Mouse (Mus musculus) G1E (cell line): ENCODE measurements around the gene Trmt112. TPM values are rescaled to one million over a fixed set of nuclear protein-coding genes. Genes with fewer than 3 reads are reported as not detected.
"Not testable (repeated sequence)": the region's sequence is repeated elsewhere in the genome, so short reads cannot be mapped to it uniquely, and the experiment has no call there.

ENCODE experiments used
- ATAC-seq: 2 replicates; pipeline ENCODE4 v1.8.0; 2016; ENCODE audit warnings: mild to moderate bottlenecking; ENCODE audit not compliant: insufficient number of reproducible peaks, poor library complexity, low FRiP score, severe bottlenecking; ENCODE audit errors: extremely low read depth
- DNase-seq: peaks from one replicate; pipeline ENCODE4 v3.0.0; 2012; ENCODE audit warnings: low spot score
- H3K27me3 ChIP-seq: 2 replicates; pipeline ENCODE4 v1.6.1; 2012; ENCODE audit warnings: mild to moderate bottlenecking, low read length, inconsistent platforms; ENCODE audit not compliant: insufficient read depth
- H3K36me3 ChIP-seq: replicated peaks from 2 replicates; pipeline ENCODE3; 2012; ENCODE audit warnings: mild to moderate bottlenecking, inconsistent platforms
- H3K4me1 ChIP-seq: 2 replicates; pipeline ENCODE4 v1.6.1; 2012; ENCODE audit warnings: low read depth, low read length, inconsistent platforms, mixed read lengths; ENCODE audit not compliant: insufficient read depth
- H3K4me3 ChIP-seq: 2 replicates; pipeline ENCODE4 v1.5.1; 2012; ENCODE audit warnings: low read depth, mild to moderate bottlenecking, inconsistent platforms, low read length, moderate library complexity, mixed read lengths
- H3K9me3 ChIP-seq: replicated peaks from 2 replicates; pipeline ENCODE4 v1.6.1; 2012; ENCODE audit warnings: inconsistent platforms
- CTCF ChIP-seq: IDR thresholded peaks from 2 replicates; pipeline ENCODE4 v1.5.1; 2012; ENCODE audit warnings: low read depth, low read length, inconsistent platforms, mixed read lengths
- GATA1 ChIP-seq: IDR thresholded peaks from 2 replicates; pipeline ENCODE4 v1.6.1; 2012; ENCODE audit warnings: borderline replicate concordance, low read length, inconsistent platforms, mixed read lengths
- GATA2 ChIP-seq: IDR thresholded peaks from 2 replicates; pipeline ENCODE4 v1.6.1; 2012; ENCODE audit warnings: low read depth, low read length, inconsistent platforms, borderline replicate concordance
- POLR2AphosphoS5 ChIP-seq: IDR thresholded peaks from 2 replicates; pipeline ENCODE4 v1.6.1; 2012; ENCODE audit warnings: low read depth, low read length, inconsistent platforms; ENCODE audit not compliant: insufficient replicate concordance
- TAL1 ChIP-seq: conservative IDR thresholded peaks from 2 replicates; pipeline ENCODE4 v1.6.1; 2012; ENCODE audit warnings: low read depth, low read length, inconsistent platforms, mixed read lengths
- polyA plus RNA-seq: library from polyadenylated mRNA; stranded (reverse); fragments of >175 nt; gene quantifications from 2 replicates; pipeline ENCODE4 v1.2.3, GENCODE M21; 2012
- total RNA-seq, 2 experiments: library from RNA; stranded (forward) in 1 of 2; stranded (reverse) in 1 of 2; fragments of 200-1000 nt in 1 of 2; fragments of >200 nt in 1 of 2; fragmentation: Nextera tagmentation in 1 of 2; gene quantifications; 2 replicates each; pipeline ENCODE4 v1.2.3; 2014 to 2017

The Trmt112 gene
- total and polyA plus RNA-seq, 3 experiments = 191 to 286 (median 261) TPM

- Histone ChIP-seq H3K27me3 (peaks cover 3% of the 10 kb centered on the region), H3K36me3 (peaks cover 2% of the 10 kb centered on the region), H3K4me1 (peaks cover 15% of the 10 kb centered on the region), H3K9me3 (peaks cover 6% of the 10 kb centered on the region), H3K4me3 (no peak overlapping the region)
- DNase-seq (no peak), ATAC-seq (no peak)
- no peak for TF ChIP-seq GATA2
- no peak for TF ChIP-seq CTCF
- no peak for TF ChIP-seq TAL1
- no peak for TF ChIP-seq POLR2AphosphoS5
- no peak for TF ChIP-seq GATA1
These were observed 15.6 kb upstream of the Trmt112 start for GRCm38 (mm10) chr19:6893731-6894451.

DNA sequence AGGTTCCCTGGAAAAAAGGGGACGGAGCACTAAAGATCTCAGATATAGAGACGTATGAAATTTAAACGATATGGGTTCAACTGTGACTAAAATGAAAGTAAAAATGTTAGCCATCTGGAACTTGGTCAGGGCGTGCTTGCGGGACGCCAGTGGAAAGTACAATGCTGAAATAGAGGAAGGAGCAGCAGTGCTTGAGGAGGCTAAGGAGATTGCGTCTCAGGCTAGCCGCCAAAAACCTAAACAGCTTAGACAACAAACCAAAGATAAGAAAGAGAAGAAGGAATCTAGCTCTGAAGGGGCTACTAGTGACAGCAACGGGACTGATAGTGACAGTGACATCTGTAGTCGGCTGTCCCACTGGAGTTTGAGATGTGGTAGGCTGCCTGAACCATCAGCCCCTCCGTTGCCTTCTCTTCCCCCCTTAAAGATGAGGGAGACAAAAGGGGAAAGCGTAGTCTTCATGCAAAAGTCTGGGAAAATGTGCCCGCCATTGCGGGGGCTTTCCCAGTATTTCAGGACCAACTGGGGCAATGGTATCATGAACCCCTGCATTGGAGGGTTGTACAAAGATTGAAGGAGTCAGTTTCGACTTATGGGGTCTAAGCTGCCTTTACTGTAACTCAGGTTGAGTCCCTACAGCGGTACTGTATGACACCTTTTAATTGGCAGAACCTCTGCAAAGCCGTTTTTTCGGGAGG lies 13.7 kb upstream of the Trmt112 start:
- not testable (repeated sequence) for H3K27me3 ChIP-seq, H3K4me3 ChIP-seq, DNase-seq, ATAC-seq, H3K36me3 ChIP-seq
- H3K9me3 ChIP-seq = peaks cover 17% of the 10 kb centered on the region
- H3K4me1 ChIP-seq = peaks cover 14% of the 10 kb centered on the region

- Histone ChIP-seq H3K27me3 (peaks cover 3% of the 10 kb centered on the region; the same call in 1 of the 2 replicates), H3K4me3 (no peak overlapping the region), H3K4me1 (0 out of 2 replicates have a peak, but pooled peaks cover 3% of the 10 kb centered on the region), H3K36me3 (peaks cover 9% of the 10 kb centered on the region), H3K9me3 (peaks cover 17% of the 10 kb centered on the region)
- ATAC-seq = no peak
- TF ChIP-seq GATA1 (no peak), POLR2AphosphoS5 (no peak), GATA2 (no peak)
- DNase-seq = no peak
These were observed 9.9 kb upstream of the Trmt112 start for GRCm38 (mm10) chr19:6899641-6900040.

- 0 out of 2 replicates have a peak, but pooled peaks cover 3% of the 10 kb centered on the region for H3K27me3 ChIP-seq
- H3K36me3 ChIP-seq = peaks cover 43% of the 10 kb centered on the region
- ATAC-seq = no peak
- H3K4me1 ChIP-seq = peaks cover 17% of the 10 kb centered on the region
- no peak overlapping the region for H3K4me3 ChIP-seq
- TF ChIP-seq POLR2AphosphoS5 (no peak), GATA2 (no peak), TAL1 (no peak), GATA1 (no peak), CTCF (no peak)
- DNase-seq = no peak
- peaks cover 11% of the 10 kb centered on the region for H3K9me3 ChIP-seq
These were observed 6.5 kb upstream of the Trmt112 start for GRCm38 (mm10) chr19:6903031-6903430.

- H3K4me1 ChIP-seq = peaks cover 28% of the 10 kb centered on the region
- ATAC-seq (no peak), DNase-seq (no peak)
- no peak overlapping the region for H3K4me3 ChIP-seq
- TF ChIP-seq CTCF = no peak
- TF ChIP-seq TAL1 = no peak
- no peak for TF ChIP-seq GATA2
- TF ChIP-seq GATA1 = no peak
- no peak for TF ChIP-seq POLR2AphosphoS5
- H3K36me3 ChIP-seq = peaks cover 45% of the 10 kb centered on the region
- H3K9me3 ChIP-seq = peaks cover 7% of the 10 kb centered on the region
- H3K27me3 ChIP-seq = no peaks in the 10 kb centered on the region
These were observed 4.7 kb upstream of the Trmt112 start for GRCm38 (mm10) chr19:6904846-6905245.

- peaks cover 48% of the 10 kb centered on the region for H3K36me3 ChIP-seq
- no peak for DNase-seq
- TF ChIP-seq TAL1 (no peak), GATA1 (no peak)
- H3K4me3 ChIP-seq = no peak overlapping the region
- no peaks in the 10 kb centered on the region for H3K27me3 ChIP-seq
- H3K9me3 ChIP-seq = no peaks in the 10 kb centered on the region
- no peak for ATAC-seq
- H3K4me1 ChIP-seq = peaks cover 30% of the 10 kb centered on the region
These were observed 3.9 kb upstream of the Trmt112 start for GRCm38 (mm10) chr19:6905498-6906159.
